Mouse (Mus musculus) frontal cortex, adult 2 months (tissue): Measurements from ENCODE around the gene Pdzrn4. TPM values are rescaled to one million over a fixed set of nuclear protein-coding genes. Genes with fewer than 3 reads are reported as not detected.

Experiments used
- DNase-seq, 2 experiments: peaks; one replicate each; pipeline ENCODE4 v3.0.0; 2022; ENCODE audit warnings: low spot score in 1 of 2; ENCODE audit errors: extremely low spot score in 1 of 2
- polyA plus RNA-seq: library from polyadenylated mRNA; depleted of rRNA; stranded (reverse); fragments of >200 nt; gene quantifications from 2 replicates; pipeline ENCODE4 v1.2.3, GENCODE M21; 2012

Pdzrn4 gene
- polyA plus RNA-seq, 1 experiment = 6.7 TPM

DNA sequence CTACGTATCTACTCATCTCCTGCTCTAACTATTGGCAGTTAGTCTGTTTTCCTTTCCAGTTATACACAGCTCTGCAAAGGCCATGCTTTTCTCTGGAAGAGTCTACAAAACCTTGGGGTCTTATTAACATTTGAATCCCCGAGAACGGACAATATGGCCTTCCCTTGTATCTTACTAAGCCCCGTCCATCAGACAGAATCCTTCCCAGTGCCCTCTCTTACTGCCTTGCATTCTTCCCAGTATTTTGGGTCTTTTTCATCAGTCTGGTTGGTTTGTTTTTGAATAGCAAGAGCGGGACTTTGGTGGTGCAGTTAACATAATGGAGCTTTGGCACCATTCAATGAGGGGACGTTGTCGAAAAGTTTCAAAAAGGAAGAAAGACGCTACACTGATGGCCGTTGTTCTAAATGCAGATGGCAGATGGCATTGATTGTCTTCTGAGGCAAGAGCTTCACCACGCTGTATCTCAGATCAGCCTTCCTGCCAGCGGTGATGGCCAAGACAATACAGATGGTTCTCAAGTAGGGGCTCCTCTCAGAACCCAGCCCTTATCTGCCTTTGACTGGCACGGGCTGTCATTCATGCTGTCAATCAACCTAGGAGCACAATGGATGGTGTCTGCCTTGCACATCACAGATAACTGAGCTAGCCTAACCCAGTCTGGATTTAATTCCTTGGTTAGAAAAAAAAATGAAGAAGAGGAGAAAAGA lies 98.9 kb downstream of the Pdzrn4 start:
- no peak for DNase-seq

DNA sequence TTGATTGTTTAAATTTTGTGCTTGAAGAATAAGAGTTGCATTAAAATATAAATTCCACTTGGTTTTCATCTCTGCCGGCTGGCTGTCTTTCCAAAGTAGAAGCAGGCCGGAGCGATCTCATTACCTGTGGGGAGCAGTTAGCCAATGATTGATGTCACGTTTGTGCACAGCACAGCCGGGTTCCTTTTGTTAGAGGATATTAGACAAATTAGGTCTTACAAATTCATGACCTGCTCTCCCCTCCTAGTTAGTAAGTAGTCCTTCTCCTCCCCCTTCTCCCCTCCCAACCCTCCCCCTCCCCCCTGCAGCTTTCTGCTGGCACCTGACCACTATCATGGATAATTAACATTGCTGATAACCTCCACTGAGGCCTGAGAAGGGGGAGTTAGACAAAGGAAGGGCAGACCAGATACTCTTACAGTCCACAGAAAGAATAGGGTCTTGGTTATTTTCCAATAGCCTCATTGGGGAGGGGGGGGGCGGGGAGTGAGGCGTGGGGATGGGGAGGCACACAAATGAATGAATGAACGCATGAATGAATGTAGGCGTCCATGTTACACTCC lies 103.7 kb downstream of the Pdzrn4 start:
- DNase-seq = no peak

DNA sequence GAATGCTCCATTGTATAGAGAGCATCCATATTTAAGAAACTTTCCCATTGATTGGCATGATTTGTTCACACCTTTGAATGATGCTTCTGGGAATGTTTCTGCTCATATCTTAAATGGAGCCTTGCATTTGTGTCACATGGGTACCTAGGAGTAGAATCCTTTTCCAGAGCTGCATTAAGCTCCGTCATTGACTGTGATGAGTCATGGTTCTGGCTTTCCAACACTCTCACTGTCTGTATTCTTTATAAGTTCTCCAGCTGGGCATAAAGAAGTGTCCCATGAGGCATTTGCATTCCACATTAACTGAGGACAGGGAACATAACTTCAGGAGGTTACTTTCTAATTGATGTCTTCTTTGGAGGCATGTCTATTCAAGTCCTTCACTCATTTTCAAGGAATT lies 106.1 kb downstream of the Pdzrn4 start:
- no peak for DNase-seq

DNA sequence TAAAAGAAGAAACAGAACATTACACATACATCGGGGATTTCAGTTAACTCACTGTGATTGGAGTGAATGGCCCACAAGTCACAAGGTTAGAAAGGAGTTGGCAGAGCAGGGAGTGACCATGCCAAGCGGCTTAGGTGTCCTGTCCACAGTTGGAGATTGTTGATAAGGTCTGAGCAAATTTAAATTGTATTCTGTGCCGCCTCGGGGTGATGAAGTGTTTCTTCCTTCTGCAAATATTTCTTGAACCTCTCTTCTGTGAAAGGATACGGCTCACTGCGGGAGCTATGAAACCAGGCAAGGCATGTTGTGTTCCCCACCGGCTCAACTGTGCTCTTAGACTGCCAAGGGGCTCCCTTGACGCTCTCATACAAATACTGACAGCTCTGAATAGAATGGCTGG lies 112.7 kb downstream of the Pdzrn4 start:
- no peak for DNase-seq

GRCm38 (mm10) chr15:92515651-92516050 lies 119.0 kb downstream of the Pdzrn4 start:
- no peak for DNase-seq

- DNase-seq = peak in 1 of 2 experiments; percentile 28
Measured at GRCm38 (mm10) chr15:92520677-92521225, 124.1 kb downstream of the Pdzrn4 start.

GRCm38 (mm10) chr15:92521686-92522085 lies 125.0 kb downstream of the Pdzrn4 start:
- no peak for DNase-seq

DNA sequence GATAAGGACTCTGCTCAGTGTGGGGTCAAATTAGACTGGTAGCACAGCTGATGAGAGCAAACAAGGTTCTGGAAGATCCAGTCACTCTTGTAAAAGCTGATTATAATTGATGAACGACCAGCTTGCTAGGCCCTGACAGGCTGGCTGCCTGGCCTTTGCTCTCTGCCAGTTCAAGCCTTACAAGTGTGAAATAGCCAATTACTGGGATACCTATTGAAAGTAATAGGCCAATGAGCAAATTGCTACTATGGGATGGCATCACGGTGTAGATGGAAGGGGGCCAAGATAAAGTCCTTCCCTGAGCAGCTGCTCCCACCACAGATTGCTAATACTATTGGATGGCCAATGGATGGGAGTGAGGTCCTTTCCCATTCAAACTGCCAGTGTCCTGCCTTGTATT lies 128.2 kb downstream of the Pdzrn4 start:
- DNase-seq = no peak

- DNase-seq = no peak
Measured at GRCm38 (mm10) chr15:92525416-92525815, 128.7 kb downstream of the Pdzrn4 start.

DNA sequence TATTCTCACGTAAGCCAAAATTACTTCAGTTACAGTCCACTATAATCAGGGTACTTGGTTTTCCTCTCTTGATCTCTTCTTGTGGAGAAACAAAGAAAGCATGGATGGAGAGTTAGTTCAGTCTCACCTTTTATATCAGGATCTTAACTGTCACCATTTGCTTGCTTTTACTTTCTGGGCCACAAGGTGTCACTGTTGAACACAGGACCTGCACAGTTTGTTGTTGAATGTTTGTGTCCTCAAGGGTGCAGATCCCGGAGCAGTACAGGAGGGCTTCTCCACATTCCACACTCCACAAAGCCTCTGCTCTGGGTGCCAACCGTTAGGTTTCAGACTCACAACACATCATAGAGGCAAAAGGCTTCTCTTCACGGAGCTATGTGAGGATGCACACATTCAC lies 130.1 kb downstream of the Pdzrn4 start:
- DNase-seq = peak in 1 of 2 experiments; percentile 38

- no peak for DNase-seq
Measured at GRCm38 (mm10) chr15:92543252-92543651, 146.6 kb downstream of the Pdzrn4 start.

GRCm38 (mm10) chr15:92547294-92547911 lies 150.7 kb downstream of the Pdzrn4 start:
- no peak for DNase-seq

GRCm38 (mm10) chr15:92555012-92555574 lies 158.4 kb downstream of the Pdzrn4 start:
- DNase-seq = no peak

DNA sequence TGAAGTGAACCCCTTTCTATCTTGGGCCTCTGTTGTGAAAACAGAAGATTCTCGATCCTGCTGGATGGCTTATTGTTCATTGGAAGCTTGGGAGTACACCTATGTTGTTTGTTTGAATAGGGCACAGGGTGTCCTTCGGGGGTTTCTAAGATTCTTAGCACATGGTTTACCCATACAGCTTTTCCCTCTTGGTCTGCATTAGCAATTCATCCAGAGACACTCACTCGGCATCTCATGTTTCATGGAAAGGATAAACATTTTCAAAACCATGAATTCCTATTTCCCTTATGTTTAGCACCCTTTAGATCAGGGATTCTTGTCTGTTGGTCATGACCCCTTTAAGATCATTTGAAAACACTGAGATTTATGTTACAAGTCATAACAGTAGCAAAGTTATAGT lies 159.0 kb downstream of the Pdzrn4 start:
- no peak for DNase-seq

GRCm38 (mm10) chr15:92558592-92558991 lies 161.9 kb downstream of the Pdzrn4 start:
- DNase-seq = no peak

- DNase-seq = no peak
Measured at GRCm38 (mm10) chr15:92562149-92562548, 165.5 kb downstream of the Pdzrn4 start.

DNA sequence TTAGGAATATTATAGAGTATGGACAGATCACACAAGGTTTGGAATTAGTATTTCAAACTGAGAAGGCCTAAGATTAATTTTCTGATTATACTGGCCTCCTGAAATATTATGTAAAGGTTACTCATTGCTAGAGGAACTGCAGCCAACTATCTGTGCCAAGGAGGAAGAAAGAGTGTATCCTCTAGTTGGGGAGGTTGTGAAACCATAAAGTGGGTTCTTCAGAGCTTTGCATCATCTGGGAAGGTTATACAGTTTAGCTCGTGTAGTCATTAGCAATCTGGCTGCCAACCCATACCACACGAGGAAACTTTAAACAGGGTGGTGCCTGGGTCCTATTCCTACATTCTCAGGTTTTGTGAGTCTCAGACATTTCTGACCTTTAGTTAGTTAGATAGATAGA lies 166.9 kb downstream of the Pdzrn4 start:
- DNase-seq = no peak

- DNase-seq = peak in 1 of 2 experiments; percentile 53
Measured at GRCm38 (mm10) chr15:92570526-92571243, 174.0 kb downstream of the Pdzrn4 start.

DNA sequence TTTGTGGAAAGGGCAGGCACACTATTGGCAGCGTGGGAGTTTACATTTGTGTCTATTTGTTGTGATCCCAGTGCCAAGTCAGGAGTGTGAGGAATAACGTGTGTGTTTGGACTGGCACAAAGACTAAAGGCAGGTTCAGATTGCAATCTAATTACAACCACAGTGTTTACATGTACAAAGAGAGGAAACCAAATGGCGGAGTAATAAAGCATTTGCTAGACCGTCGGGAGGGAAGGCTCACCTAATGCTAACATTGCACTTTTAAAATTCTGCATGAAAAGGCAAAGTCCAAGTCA lies 174.5 kb downstream of the Pdzrn4 start:
- DNase-seq = no peak

DNA sequence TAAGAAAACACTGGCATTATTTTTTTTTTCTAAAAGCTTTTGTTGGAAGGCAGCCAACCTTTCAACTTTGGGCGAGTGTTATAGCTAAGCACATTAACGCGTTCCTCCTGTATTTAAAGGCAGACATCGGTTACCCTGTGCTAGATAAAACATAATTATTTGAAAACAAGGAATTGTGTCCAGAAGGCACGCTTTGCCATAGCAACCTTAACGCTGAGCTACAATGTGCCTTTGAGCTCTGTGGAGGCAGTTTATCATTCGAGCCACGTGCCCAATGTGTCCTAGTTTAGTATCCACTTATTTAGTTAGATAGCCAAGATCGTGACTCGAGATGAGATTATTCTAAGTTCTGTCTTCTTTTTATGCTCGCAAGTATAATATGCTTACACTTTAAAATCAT lies 180.8 kb downstream of the Pdzrn4 start:
- DNase-seq = peak in 1 of 2 experiments; percentile 52

DNA sequence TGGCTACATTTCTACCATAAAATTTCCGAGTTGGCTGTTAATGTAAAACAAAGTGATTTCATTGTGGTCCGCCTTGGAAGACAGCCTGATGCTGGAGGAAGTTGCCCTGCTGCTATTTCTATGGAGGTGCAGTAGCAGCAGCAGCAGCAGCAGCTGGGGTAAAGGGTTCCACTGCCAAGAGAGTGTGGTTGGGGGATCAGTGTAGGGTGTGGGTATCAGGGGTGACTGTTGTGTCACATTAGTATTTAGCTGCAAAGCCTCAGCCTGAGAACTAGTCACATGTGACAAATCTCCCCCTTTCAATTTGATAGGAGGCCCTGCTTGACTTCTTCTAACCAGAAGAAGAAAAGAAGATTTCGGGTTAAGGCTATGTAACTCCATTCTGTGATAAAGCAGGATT lies 183.5 kb downstream of the Pdzrn4 start:
- DNase-seq = no peak
